Mouse (Mus musculus) gastrocnemius, adult 8-10 months (tissue): Measurements from ENCODE around the gene Mgat4b. TPM values are rescaled to one million over a fixed set of nuclear protein-coding genes. Genes with fewer than 3 reads are reported as not detected.

Experiments
- DNase-seq, 2 experiments: peaks; one replicate each; pipeline ENCODE4 v3.0.0; 2022; ENCODE audit warnings: low spot score in 2 of 2
- total RNA-seq, 4 experiments: library from RNA; stranded (reverse); gene quantifications; 2 replicates each; pipeline ENCODE4 v1.2.4; 2022

Mgat4b gene
- total RNA-seq, 4 experiments from 2014 or later = 40.4 to 49.2 (median 44.9) TPM

DNA sequence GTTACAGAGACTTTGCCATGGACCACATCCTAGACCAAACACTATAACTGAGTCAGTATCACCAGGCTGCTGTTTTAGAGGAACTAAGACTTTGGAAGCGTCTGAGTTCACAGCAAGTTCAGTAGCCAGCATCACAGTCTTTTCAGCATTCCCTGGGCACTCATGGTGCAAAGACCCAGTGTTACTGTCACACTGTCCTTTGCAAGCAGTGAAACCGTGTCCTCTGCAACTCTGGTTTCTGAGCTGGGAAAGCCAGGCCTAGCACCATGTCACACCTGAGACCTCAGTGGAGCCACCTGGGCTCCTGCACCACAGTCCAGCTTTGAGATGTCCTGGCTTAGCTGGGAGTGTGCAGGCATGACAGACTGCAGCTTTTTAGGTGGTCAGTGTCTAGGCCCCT lies 11.8 kb upstream of the Mgat4b start:
- no peak for DNase-seq

DNA sequence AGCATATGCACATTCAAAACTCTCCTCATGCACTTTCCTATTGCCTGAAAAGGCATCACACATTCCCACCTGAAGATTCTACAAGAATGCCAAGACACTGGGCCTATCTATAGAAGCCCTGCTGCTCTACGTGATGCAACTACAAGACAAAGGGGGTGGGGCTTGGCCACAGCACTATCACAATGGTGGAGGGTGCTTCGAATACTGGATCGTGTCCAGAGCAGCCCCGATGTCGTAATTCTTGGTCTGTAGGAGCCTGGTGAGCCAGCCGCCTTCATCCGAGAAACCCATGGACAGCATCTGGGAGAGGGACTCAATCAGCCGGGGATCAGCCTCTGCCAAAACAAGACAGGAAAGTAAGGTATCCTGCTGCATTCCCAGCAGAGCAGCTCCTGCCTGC lies 10.1 kb upstream of the Mgat4b start:
- no peak for DNase-seq

DNA sequence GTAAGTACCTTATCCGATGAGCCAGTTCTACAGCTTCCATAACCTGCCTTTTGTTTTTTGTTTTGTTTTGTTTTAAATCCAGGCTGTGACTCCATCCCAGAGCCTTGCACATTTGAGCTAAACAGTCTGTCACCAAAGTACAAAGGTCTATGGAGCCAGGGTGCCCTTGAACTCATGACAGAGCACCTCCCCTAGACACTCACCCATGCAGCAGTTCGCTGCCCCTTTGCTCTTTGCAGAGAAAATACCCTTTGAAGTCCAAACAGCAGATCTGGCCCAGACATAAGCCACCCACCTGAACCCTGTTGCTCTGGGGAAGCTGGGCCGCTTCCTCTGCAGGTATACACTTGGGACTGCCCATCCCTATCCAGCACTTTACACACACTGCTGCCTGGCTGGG lies 9.1 kb upstream of the Mgat4b start:
- DNase-seq = no peak

DNA sequence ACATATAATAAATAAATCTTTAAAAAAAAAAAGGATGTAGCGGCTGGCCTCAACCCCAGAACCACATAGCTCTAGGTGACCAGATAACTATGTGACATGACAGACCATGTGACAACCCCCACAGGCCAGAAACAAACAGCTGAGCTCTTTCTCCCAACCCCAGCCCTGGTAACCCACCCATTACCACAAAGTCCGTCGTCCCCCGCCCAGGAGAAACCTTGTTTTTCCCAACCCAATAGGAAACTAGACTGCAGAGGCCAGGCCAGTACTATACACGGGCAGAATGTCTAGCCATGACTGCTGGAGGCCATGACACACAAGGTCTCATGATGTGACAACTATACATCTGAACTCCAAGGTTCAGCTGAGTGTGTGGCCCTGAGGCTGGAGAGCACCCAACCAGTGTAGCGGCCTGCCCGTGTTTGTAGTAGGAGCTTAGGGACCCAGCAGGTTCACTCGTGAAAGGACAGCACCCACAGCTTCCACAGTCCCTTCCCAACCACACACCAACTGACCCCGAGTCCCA lies 7.3 kb upstream of the Mgat4b start:
- DNase-seq = no peak

DNA sequence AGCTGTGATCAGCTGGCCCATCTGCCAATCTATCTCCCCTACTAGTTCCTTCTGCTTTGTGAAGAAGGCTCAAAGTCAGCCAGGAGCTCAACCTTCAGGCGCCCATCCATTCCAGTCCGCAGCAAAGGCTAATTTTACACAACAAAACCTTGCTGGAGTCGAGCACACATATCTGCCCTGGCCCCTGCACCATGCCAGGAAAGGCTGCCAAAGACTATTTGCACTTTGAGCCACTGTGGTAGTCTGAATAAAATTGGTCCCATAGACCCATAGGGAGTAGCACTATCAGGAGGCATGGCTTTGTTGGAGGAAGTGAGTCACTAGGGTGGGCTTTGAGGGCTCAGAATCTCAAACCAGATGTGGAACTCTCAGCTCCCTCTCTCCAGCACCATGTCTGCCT lies 5.3 kb upstream of the Mgat4b start:
- peak in 1 of 2 experiments; percentile 10 for DNase-seq

DNA sequence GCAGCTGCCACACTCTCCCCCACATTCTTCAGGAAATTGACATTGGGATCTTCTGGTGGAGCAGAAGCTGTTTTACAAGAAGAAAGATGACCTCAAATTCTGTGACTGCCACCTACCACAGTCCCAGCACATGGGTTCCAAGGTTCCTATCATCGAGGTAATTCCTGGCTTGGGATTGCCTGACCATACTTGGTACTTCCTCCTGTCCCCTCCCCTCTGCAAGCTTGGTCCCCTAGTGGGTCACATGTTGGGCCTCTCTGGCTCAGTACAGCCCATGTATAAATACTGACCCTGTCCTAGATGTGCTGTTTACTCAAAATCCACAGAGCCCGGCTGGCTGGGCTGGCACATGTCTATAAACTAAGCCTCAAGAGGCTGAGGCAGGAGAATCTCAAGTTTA lies 4.7 kb upstream of the Mgat4b start:
- DNase-seq = no peak

DNA sequence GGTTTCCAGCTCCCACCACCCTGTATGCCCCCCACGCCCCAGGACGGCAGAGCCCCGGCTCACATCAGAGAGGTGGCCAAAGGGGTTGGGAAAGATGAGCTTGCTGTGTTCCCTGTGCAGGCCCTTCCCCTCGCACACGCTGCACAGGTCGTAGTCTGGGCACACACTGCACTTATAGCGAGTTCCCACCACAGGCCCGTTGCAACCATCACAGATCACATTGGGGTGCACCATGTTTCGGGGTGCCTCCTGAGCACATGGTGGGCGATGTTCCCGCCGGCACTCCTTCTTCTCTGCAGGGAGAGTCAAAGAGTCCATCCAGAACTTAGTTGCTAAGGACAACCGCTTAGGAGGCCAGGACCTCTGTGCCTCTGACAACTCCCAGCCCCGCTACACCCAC lies 3.3 kb upstream of the Mgat4b start:
- DNase-seq = no peak

DNA sequence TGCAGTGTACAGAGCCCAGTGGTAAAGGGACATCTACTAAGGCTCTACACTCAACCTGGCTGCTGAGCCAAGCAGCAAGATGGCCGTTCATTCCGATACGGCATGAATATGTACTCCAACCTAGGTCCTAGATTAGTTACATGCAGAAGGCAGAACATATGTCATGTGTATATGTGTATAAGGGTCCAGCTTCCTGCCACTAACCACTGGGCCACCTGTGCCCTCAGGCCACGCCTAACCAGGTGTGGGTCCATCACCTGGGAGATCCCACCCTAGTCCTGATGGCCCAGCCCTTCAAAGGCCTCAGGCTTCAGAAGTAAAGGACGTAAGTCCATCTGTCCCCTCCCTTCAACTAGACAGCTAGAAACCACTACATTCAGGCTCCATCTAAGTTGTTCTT lies 2.7 kb upstream of the Mgat4b start:
- DNase-seq = no peak

DNA sequence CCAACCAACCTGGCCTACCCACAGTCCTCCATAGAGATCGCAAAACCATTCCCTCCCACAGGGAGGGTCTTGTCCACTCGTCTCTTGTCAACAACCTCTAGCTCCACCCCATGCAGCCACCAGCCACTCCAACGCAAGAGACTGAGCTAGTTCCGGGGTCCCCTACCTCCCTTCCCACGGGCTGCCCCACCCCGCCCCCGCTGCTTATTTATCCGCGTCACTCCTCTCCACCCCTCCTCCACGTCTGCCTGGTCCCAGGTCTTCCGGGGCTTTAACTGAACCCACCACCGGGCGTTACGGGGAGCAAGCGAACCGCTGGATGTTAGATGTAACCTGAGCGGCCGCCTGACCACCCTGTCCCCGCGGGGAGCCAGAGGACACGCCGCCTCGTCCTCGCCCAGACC lies 587 bp upstream of the Mgat4b start:
- peak; percentile 79 to 88 for DNase-seq

DNA sequence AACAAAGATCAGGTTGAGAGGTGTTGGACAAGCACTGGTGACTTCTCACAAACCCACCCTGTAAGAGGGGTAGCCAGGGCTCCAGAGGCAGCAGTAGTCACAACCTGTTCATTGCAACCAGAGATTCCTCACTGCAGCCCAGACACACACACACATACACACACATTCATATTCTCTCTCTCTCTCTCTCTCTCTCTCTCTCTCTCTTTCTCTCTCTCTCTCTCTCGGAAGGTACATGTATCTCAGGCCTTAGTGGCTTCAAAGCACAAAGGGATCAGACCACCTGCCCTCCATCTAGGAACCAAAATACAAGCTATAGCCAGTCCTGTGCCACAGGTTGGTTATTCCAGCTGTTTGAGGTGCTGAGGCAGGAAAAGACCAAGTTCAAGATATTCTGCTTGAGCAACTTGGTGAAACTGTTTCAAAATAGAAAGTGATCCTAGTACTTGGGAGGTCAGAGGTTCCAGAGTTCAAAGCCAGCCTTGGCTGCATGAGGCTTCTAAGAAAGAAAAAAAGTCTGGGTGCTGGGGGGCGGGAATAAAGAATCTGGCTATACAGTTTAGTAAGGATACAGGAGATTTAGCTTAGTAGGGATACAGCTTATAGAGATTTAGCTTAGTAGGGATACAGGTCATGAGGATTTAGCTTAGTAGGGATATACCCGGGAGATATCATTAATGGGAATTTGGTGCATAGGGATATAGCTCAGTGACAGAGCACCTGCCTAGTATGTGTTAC lies 801 bp downstream of the Mgat4b start:
- DNase-seq = no peak

DNA sequence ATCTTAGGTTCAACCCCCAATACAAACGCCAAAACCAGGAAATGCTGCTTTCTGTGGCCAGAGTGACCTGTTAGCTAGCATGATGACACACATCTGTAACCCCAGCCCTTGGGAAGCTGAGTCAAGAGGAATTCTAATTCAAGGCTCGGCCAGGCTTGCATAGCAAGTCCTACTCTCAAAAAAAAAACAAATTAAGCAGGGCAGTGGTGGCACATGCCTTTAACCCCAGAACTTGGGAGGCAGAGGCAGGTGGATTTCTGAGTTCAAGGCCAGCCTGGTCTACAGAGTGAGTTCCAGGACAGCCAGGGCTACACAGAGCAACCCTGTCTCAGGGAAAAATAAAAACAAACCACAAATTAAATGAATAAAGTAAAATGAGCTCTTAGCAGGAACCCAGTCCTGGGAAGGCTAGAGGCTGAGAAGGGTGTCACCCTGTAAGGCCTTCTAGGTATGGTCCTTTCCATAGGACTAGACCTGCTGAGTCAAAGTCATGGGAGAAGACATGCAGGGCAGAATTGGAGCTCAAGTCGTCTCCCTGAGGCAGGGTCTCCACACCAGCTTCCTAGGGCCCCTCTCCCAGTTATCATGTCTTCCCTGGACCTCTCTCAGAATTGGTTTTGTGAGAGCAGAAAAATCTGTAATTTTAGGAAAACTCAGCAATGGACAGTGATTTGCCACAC lies 1.5 kb downstream of the Mgat4b start:
- no peak for DNase-seq

DNA sequence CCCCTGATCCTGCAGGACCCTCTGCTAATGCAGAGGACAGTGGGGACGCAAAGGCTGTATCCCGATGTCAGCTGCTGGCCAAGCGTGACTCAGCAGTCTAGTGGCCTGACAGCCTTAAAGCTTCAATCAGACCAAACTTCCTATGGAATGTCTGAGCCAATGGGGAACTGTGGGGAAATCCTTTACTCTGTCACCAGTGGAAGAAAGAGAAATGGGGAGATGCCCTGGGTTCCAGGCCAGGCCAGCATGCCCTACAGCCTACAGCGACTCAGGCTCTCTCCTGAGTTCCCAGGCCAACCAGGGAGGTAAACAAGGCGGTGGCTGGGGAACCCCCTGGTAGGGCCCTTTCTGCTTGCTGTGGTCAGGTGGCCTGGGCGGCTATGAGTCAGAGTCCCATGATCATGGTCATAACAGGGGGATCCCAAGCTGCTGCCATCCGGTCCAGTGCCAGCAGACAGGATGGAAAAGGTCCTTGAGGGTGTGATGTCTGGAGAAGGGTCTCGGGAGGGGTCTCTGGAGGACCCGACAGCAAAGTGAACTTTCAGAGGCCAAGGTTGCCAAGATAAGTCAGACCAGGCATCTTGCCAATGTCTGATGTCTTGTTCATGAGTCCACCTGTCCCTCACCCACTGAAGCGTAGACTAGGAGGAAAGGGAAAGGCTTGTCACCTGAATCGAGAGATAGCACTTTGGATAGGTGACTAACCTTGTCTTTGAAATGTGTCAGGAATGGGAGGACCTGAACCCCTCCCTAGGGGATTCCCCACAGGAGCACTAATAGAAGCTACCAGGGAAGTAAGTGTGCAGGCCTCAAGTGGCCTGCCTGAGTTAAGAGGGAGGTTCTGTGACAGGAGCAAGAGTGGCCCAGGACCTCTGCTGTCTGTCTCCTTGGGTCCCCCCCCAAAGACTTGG lies 2.4 kb downstream of the Mgat4b start:
- peak; percentile 80 to 87 for DNase-seq

DNA sequence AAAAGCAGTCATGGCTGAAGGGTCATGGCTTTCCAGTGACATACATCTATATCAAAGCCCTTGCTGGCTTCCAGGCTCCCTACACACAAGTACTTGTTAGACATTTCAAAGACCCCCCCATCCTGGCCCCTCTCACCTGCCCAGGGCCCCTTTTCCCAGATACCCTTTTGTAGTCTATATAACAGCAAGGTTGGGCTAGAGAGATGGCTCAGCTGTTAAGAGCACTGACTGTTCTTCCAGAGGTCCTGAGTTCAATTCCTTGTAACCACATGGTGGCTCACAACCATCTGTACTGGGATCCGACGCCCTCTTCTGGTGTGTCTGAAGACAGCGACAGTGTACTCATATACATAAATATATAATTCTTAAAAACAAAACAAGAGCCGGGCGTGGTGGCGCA lies 3.9 kb downstream of the Mgat4b start:
- no peak for DNase-seq

DNA sequence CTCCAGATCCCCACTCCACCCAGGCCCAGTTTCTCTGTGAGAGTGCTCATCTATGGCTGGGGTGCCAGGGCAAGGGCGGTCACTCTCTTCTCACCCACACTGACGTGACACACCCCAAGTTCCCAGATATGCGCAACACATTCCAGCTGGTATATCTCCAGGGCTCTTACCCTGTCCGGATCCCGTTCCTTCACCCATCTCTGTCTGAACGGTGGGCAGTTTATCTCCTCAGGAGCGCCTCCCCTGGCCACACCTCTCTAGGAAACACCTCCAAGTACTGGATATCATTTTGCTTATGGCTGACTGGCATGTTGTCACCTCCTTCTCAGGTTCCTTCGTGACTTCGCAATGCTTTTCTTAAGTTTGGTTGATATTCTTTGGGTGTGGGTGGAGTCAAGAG lies 4.9 kb downstream of the Mgat4b start:
- DNase-seq = no peak

DNA sequence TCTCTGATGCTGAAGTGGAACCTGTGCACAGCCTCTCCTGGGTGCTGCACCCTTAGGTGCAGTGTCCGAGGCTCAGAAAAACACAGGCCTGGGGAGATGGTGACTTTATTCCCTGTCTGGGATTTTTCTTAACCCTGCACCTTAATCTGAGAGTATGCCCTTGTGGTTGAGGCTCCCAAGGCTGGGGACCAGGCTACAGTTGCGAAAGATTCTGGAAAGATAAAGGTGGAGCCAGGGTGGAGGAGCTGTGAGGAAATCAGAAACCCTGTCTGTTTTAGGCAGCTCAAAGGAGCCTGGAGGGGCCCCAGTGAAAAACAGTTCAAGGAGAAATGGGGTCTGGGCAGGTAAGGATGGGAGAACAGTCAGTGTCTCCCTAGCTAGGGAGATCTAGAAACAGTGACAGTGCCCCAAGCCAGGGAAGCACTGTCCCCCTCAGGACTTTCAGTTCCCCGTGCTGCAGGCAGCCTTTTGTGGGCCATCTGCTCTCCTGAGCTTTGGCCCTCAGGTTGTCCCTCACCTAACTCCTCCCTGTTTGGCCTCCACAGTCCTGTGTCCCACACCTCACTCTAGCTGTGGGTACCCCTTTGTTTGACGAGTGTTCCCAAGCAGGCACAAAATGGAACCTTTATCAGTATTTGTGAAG lies 6.2 kb downstream of the Mgat4b start:
- DNase-seq = no peak

DNA sequence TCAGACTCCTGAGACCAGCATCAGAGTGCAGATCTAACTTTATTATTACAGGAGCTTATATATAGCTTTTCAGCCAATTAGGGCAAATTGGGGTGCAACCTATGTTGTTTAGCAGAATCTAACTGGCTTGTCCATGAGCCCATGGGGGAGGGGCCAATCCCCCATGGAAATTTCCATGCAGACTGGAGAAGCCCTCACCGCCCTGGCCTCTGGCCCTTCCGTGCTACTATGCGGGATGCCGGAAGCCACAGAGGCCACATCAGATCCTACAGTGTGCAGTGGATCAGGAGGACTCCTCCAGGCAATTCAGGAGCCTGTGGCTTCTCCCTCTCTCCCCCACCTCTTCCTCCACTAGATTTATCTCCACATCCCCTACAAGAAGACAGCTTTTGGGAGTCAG lies 7.1 kb downstream of the Mgat4b start:
- DNase-seq = no peak

DNA sequence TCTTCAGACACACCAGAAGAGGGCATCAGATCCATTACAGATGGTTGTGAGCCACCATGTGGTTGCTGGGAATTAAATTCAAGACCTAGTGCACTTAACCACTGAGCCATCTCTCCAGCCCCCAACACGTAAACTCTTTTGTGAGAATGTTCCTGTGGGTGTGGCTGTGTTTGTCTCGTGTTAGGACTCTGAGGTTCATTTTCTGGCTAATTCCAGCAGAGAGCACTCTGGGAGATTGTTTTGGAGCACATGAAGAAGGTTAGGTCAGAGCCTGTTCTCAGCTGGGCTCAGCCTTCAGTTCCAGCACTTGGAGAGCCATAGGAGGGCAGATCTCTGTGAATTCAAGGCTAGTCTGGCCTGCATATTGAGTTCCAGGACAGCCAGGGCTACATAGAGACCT lies 9.1 kb downstream of the Mgat4b start:
- DNase-seq = no peak

DNA sequence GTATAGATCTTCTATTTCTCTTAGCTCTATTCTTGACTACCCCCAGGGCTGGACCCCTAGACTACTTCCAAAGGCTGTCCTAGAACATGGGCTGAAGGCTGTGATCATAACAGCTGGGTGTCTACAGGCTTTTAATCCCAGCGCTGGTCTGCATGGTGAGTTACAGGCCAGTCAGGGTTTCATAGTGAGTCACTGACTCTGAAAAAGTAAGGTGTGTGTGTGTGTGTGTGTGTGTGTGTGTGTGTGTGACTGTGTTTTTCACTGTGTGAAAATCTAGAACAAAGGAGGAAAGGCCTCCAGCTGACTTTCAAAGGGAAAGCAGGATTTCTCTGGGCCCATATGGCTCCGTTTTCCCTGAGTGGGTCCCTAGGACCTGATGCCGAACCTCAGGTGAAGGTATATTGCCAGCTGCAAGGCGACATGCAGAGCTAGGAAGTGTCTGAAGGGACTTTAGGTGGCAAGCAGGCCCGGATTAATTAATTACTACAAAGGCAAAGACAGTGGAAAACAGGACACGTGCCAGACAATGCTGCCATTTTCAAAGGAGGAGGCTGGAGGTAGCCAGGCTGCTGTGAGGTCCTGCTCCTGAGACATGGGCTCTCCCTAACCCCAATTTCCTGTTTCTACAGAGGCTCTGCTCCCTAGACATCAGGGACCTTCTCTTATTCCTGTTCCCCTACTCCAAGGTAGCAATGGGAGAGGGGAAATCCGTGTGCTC lies 12.0 kb downstream of the Mgat4b start:
- DNase-seq = no peak

DNA sequence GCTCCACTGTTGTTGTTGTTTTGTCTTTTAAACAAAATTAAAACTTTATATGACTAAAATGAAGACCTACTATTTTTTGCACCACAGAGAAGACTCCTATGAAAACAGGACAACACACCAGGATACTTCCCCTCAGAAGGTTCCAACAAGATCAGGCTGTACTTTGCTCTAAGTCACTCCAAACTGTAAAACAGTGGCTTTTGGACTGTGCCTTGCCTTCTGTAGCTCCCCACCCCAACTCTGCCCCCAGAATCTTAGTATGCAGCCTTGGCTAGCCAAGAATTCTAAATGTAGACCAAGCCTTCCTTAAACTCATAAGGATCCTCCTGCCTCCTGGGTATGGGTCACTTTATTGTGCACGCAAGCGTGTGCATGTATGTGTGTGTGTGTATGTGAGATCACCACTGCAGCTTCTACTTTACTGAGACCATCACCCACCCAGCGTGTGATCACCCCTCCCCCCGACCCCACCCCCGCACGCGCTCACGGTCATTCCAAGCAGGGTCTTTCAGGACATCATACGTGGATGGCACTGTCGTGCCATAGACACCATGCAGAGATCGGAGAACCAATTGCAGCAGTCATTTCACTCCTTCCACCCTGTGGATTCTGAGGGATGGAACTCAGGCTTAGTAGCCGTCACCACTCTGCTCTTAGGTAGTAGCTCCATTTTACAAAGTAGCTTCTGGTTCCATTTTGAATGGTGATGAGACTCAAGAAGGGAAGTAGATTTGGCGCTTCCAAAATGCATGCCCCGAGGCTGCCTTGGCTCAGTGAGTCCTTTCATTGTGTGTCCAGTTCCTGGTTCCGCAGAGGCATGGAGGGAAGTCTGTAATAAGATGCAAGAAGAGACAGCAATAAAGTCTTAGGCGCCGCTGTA lies 13.3 kb downstream of the Mgat4b start:
- DNase-seq = no peak
